Mouse (Mus musculus): ENCODE results near the gene Kif2c.
A peak's percentile ranks its signal among the peaks of the same experiment; 100 is the strongest.

Gene Kif2c

DNA sequence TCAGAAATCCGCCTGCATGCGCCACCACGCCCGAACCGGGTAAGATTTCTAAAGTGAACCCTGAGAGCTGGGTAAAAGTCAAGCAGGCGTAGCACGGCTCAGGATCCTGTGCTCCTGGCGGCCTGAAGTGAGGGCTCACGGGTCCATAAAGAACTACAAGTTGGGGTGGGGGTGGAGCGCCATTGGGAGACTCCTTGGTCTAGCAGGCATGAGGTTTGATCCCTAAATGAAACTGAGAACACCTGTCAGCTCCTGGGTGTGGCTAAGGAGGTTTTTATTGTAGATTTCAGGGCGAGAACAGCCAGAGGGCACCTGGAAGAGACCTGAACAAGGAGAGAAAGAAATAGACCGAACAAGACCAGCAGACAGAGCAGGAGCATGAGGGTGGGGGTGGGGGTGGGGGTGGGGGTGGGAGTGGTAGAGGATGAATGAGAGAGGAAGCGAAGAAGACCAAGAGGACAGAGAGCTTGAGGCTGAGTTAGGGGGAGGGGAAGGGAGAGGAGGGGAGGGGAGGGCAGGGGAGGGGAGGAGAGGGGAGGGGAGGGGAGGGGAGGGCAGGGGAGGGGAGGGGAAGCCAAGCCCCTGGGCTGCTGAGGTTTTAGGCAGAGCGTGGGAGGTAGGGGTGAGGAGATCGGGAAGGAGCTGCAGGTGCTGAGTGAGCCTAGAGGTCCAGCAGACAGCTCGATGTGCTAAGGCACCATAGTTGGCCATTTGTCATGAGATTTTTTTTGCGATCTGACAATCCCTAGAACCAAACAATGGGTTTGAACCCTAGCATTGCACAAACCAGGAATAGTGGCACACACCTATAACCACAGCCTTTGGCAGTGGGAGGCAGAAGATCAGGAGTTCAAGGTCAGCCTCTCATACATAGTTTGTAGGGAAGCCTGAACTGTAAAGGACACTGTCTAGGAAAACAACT lies 43.9 kb downstream of the Kif2c start:
- no peak for DNase-seq (ENCODE audit: low read depth, low spot score)

DNA sequence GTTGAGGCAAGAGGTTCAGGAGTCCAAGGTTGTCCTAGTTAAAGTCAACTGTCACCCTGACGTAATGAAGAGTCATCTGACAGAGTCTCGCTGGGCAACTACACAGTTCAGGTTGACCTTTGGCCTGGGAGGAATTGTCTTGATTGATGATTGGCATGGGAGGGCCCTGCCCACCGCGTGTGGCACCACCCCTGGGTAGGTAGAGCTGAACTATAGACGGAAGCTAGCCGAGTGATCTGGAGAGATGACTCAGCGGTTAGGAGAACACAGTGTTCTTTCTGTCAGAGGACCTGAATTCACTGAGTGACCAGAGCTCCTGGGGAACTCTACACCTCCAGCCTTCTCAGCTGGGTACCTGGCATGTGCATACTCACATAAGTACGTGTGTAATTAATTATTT lies 46.4 kb downstream of the Kif2c start:
- peak; percentile 41 for DNase-seq (ENCODE audit: low read depth, low spot score)

DNA sequence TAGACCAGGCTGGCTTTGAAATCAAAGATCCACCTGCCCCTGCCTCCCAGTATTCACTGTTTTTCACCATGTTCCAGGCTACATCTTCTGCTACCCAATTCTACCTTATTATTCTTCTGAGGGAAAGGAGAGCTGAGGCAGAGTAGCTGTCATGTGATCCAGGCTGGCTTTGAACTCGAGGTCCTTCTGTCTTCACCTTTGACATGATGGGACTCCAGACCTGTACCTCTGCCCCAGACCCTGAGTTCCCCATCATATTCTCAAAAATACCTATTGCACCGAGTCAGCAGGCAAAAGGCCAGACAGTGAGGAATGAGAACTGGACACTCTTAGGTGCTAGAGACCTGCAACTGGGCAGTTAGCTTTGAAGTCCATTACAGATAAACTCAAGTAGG lies 47.8 kb downstream of the Kif2c start:
- no peak for DNase-seq (ENCODE audit: low read depth, low spot score)

DNA sequence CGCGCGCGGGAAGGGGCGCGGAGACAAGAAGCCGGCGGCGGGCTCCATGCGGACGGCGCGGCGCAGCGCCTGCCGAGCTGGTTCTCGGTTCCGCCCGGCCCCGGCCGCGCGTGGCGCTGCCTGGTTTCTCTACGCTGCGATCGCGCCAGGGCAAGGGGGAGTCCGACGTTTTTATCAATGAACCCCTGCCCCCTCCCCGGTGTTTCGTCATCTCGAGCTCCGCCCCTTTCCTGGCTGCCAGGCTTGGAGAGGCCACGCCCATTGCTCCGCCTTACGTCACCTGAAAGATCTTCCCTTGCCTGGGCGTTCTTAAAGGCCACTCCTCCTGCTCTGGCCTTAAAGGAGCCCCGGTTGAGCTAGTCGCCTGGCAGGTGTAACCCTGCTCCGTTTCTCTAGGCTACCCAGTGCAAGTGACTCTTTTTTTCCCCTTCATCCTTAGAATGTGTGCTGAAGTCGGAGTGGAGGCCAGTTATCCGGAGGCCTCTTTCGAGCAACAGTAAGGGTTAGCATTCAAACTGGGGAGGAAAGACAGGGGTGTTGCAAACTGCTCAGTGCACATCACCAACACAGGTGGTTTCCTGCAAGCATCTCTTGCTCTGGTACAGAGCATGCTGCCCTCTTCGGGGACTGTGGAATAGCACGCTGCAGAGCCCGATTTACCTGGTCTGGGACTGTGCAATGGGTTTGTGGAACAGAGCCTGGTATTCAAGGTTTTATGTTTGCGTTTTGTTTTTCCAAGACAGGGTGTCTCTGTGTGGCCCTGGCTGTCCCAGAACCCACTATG lies 48.4 kb downstream of the Kif2c start, which contains the start of gene Plk3:
Gene Plk3 (minus strand): TSS at position 147 of the 784 bp plus-strand sequence.
- peak; percentile 92 for DNase-seq (ENCODE audit: low read depth, low spot score)

DNA sequence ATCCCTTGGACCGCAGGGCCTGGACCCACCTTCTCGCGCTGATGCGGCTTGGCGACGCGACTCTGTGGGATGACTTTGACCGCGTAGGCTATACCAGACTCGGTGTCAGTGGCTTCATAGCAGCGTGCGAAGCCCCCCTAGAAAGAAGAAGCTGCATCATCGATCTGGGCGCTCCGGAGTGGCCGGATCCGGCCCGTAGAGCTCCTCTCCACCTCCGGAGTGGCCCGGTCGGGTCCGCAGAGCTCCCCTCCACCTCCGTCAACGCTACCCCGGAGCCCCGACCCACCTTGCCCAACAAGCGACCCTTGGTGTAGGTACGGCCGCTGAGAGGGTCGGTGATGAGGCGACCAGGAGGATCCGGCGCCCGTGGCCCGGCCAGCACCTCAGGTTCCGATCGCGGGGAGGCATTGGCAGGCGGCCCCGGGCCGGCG lies 49.1 kb downstream of the Kif2c start:
- no peak for DNase-seq (ENCODE audit: low read depth, low spot score)

DNA sequence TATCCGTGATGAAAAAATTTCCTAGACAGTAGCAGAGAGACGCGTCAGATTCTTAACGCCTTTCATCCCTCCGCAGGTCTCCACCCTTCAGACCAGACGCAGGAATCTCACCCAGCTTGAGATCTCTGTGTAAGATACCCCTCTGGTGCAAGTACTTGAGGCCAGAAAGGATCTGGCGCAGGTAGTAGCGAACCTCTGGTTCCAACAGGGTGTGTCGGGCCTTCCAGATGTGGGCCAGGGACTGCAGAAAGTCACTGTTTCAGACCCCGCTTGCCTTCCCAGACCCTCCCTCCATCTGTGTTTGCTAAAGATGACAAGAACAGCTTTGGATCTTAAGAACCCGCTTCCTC lies 49.7 kb downstream of the Kif2c start:
- no peak for DNase-seq (ENCODE audit: low read depth, low spot score)

DNA sequence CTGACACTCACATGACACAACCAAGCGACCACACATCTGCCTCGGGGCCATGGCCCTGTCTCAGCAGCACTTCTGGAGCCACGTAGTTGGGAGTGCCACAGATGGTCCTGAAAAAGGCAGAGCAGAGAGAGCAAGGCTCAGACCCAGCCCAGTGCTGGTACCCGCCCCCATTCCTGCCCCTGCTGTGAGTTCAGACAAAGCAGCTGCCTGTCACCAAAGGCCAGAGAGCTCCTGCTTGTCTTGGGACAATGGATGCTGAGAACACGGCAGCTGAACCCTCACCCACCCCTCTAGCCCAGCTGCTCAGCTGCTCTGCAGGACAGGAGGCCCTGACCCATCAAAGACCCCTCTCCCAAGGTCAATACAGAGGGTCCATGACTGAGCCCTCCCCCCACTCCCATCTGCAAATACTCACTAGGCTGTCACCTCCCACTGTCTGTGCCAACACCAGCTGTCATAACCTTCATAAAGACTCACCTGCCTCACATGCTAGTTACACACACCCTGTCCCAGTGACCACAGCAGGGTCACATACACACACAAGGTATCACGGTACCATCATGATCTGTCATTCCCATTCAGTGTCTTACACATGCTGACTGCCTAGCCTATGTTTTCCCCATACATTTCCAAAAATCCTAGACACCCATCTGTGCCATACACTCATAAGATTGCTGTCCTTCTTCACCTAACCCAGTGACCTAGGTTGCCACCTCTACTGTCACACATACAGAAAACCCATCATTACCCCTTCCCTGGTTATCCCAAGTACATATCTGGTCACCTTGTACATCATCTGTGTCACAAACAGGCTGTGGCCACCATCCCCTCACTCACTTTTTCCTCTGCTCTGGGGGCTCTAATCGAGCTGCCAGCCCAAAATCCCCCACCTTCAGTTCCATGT lies 50.3 kb downstream of the Kif2c start:
- DNase-seq (ENCODE audit: low read depth, low spot score) = no peak

DNA sequence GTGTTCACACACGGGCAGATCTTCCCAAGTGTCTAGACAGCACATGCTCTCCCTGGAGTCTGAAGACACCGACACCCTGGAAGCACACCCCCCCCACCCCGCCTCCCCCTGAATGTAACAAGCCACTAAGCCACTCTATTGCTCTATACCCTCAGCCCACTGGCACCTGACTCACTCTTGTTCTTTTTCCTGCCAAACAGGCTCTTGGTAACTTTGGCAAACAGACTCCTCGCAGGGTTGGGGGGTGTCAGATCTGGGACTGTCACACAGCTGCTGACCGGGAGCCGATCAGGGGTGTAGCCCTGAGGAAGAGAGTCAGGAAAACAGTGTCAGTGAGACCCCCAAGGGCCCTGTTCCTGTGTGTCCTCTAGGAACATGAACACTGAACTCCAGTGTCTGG lies 51.2 kb downstream of the Kif2c start:
- DNase-seq (ENCODE audit: low read depth, low spot score) = no peak

DNA sequence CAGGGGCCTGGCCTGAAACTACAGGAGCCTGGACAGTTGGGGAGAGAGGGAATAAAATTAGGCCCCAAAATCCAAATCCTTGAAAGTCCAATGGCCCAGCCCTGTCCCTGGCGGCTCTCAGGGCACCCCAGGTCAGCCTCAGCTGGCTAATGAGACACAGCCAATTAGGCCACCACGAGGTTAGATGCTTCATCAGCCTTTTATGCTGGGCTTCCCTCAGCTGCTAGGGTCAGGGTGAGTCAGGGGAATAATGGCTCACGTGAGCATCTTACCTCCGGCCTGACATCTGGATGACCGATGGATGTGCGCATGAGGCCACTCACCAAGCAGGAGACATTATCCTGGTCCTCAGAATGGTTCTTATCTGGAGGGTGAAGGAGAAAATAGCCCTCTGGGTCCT lies 51.6 kb downstream of the Kif2c start:
- no peak for DNase-seq (ENCODE audit: low read depth, low spot score)

DNA sequence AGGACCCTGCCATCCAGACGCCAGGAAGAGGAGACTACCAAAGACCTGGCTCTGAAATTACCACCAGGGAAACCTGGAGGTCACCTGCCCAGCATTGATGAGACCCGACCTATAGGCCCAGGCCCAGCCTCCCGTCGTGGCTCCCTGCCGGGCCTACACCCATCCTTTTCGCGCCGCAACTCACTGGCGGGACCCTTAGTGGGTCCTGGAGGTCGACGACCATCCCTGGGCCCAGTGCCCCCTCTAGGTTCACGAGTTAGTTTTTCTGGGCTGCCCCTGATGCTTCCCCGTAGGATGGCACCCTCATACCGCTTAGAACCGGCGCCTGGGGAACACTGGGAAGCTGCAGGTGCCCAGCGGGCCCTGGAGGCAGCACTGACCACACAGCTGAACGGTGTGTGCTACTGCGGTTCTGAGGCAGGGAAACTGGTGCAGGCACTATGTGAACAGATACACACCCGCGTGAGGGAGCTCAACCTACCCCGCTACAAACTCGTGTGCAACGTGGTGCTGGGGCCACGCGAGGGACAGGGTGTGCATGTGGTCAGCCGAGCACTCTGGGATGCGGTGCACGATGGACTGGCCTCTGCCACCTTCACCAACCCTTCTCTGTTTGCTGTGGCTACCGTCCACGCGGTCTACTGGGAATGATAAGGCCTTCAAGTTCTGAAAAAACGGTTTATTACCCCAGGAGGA lies 54.3 kb downstream of the Kif2c start:
- DNase-seq (ENCODE audit: low read depth, low spot score) = no peak

DNA sequence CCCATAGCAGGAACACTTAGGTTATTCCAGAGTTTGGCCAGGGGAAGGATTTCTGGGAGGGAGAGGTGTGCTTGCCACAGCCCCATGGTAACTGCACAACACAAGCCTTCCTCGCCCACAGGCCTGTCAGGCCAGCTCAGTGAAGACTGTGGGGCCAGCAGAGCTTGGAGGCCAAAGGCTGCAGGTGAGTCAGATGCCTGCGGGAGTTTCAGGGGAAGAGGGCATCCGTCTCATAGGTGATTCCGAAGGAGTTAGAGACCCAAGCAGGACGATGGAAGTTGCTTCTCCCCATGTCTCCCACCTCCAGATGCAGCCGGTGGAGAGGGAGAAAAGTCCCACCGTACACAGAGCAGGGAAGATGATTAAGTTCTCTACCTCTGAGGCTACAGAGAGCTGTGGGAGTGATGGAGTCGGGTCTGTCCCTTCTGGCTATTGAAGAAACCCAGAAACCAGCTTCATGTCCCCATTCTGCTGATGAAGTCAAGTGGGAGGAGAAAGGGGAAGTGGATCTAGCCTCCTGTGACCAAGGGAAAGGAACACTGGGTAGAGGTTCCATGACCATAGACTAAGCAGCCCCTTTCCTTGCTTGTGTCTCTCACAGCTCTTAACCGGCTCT lies 55.7 kb downstream of the Kif2c start, which contains the start of gene Tctex1d4:
Gene Tctex1d4 (plus strand): TSS at position 120 of the 616 bp plus-strand sequence.
- DNase-seq (ENCODE audit: low read depth, low spot score) = no peak

DNA sequence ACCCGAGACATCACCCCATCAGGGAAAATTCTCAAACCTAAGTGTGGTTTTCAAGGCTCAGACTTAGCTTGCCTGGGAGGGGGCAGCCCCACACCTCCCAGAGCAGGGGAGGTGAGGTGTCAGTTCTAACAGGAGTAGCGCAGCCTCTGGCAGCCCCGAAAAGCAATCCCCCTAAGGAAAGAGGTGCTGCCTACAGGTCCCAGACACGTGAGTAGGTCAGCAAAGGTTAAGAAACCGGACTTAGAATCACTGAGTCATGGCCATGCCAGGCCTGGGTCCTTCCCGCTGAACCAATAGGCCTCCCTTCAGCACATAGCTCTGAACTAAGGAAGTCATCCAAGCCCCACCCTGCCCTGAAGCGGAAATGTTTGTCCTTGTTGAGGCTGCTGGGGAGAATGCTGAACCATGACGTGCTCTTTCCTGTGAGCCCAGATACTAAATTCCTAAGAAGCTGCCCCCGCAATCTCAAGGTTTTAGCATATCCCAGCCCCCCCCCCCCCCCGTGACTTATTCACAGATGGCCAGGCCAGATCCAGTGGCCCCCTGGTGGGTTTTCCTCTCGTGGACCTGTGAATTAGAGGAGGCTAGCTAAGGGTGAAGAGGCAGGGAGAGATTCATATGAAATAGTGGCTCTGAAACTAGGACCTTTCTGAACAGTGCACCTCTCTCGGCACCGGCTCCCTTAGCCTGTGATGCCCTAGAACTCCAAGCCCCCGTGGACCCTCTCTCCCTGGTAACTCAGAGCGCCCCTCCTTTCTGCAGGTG lies 56.3 kb downstream of the Kif2c start:
- no peak for DNase-seq (ENCODE audit: low read depth, low spot score)

DNA sequence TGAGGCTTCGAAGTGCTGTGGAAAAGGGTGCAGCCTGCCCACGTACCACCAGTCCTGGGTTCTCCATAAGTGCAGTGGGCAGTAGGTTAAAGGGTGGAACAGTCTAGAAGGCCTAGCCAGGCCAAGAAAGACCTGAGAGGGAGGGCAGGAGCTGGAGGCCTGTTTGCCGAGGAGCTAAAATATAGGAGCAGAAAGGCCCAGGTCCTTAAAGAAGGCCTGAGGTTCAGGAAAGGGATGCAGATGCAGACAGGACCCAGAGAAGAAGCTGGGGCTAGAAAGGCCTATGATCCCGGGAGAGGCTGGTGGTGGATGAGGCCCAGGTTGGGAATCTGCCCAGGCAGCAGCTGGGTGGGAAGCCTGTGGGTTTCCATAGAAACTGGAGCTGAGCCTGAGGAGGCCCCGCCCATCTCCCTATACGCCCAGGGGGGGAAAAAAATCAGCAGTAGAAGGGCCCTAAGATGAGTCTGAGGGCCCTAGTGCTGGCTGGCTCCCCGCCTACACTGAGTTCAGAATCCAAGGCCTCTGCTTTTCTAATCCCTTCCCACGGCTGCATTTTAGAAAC lies 57.0 kb downstream of the Kif2c start, which contains the start of gene Btbd19:
Gene Btbd19 (minus strand): TSS at position 378 of the 562 bp plus-strand sequence.
- no peak for DNase-seq (ENCODE audit: low read depth, low spot score)

DNA sequence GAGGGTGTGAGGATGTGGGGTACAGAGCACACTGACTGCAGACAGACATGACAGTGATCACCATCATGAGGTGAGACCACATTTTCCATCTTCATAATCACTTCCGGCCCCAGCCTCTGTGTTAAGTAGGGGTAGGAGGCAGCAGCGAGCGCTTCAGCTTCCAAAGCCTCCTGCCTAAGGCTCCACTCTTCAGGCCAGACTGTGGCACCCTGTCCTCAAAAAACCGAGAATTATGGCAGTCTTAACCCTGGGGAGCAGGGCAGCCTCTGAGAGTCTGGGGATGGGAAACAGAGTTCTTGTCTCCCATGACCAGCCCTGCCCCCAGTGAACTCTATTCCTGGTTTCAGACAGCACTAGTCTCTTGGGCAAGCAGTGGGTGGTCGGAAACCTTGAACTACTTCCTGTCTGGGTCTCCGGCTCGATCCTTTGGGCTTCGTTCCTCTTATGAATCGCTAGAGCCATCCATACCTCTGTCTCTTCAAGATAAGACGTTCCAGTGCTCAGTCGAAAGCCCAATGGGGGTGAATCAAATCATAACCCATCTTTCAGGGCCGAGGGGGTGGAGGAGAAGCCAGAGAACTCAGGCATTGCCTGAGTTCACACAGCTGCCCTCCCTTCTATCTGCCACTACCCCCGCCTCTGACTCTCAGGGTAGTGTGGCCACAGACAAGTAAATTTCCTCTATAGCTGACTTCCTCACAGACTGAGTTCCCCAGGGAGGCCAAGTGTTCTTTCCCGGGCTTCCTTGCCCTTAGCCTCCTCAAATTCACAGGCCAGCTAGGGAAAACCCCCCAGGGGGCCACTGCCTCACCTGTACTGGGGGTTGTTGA lies 57.7 kb downstream of the Kif2c start:
- no peak for DNase-seq (ENCODE audit: low read depth, low spot score)

DNA sequence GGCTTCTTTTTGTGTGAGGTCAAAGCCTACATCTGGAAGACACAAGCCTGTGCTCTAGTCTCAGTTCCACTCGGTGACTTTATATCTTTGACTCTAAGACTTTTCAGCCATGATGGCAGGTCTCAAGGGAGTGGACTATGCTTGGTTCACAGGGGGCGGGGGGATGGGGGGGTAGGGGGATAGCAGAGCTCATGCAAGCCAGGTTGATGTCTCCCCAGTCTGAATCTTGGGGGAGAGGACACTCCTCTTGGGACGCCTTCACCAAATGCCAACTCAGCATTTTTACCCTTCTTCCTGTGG lies 58.3 kb downstream of the Kif2c start:
- no peak for DNase-seq (ENCODE audit: low read depth, low spot score)

DNA sequence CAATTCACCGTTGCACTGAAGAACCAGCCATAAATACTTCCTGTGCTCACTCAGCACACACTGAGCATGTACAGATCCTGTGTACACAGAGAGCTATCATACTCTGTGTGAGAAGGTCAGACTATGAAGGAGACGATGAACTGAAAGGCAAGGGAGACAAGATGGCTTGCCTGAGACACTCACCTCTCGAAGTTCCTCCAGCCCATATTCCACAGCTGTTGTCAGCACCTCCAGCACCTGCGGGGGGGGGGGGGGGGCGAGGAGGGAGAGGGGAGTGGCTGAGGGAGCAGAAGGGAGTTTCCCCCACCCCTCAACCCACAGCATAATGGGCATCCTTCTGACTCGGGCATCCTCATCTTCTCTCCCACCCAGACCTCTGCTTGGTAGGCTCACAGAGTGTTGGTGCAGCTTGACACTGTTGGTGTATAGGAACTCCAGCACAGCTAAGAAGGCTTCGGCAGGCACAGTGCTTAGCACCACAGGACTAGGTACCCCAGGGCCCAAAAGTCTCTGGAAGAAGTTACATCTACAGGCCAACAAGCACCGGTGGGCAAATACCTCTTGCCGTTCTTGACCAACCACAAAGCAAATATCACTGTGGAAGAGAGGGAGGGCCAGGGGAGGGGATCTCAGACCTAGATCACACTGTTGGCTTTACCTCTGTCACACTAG lies 58.8 kb downstream of the Kif2c start:
- DNase-seq (ENCODE audit: low read depth, low spot score) = no peak

DNA sequence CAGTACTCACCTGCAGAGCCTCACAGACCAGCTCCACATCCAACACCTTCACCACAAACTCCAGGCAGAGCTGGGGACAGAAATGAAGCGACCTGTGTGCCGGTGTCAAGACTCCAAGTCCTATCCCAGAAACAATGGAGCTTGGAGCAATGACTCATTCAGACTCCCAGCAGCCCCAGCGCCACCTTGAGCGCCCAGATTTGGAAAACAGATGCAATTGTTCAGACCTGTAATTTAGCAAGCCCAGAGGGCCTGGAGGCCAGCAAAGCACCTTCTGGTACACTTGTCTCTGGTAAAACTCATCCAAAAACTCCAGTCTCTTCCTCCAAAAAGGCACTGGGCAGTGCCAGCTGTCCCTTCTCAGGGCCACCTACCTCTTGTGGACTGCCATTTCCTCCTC lies 60.2 kb downstream of the Kif2c start:
- no peak for DNase-seq (ENCODE audit: low read depth, low spot score)
